Mouse (Mus musculus) spleen, adult 2 months (tissue): Measurements from ENCODE around the gene Wdfy3.

ENCODE experiments used
- CTCF ChIP-seq: fragments of 200-500 bp; IDR thresholded peaks from 2 replicates; pipeline ENCODE4 v1.5.1; 2011; ENCODE audit warnings: mild to moderate bottlenecking, inconsistent platforms; ENCODE audit not compliant: insufficient read depth, insufficient read length, insufficient replicate concordance; ENCODE audit errors: extremely low read depth
- POLR2A ChIP-seq: fragments of 200-500 bp; IDR thresholded peaks from 2 replicates; pipeline ENCODE4 v1.6.1; 2011; ENCODE audit warnings: low read depth, low read length, inconsistent platforms

DNA sequence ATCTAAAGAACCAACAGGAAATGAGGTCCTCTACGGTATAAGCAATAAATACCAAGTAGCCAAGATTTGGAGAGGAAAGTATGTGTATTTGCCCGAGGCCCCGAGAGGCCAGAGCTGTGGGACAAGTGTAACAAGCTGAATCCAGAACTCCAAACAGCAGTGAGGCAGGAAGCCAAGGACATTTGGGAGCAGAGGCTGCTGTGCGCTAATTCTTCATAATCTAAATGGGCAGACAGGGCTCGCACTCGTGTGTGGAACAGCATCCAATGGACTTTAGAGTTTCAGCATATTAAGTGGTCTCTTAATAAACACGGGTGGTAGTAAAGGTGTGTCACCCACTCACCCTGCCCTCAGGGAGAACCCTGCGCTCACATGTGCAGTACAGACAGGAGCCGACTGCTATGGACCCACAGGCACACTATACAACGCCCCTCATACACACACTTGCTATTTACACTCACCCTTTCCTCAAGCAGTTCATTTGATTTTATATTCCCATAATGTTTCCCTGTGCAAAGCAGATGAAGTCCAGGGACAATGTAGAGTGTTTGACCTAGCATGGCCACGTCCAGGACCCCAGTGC is 15.1 kb downstream of the Wdfy3 start:
- no peak for TF ChIP-seq CTCF
- no peak for TF ChIP-seq POLR2A
